Mouse (Mus musculus) gastrocnemius, postnatal 4 days (tissue): ENCODE results near the gene Cops2. TPM values are rescaled to one million over a fixed set of nuclear protein-coding genes. Genes with fewer than 3 reads are reported as not detected.

Experiments used
- DNase-seq, 2 experiments: peaks; one replicate each; pipeline ENCODE4 v3.0.0; 2021 to 2022; ENCODE audit warnings: low spot score in 2 of 2, mixed read lengths in 2 of 2
- long read RNA-seq, 2 experiments: library from polyadenylated mRNA; stranded (forward); transcript quantifications; one replicate each; pipeline ENCODE4 v2.0.0; 2021
- total RNA-seq, 2 experiments: library from RNA; stranded (reverse); gene quantifications; 2 replicates each; pipeline ENCODE4 v1.2.3; 2021

Gene Cops2
- total RNA-seq = 100 to 1,000 TPM; 109 to 117 TPM
- long read RNA-seq, experiment 1, transcript Cops2-201 (13 exons, 2,073 nt) = major isoform, 65 of 116 reads
- long read RNA-seq, experiment 1, transcript Cops2-203 (13 exons, 3,392 nt) = minor isoform, 39 of 116 reads
- long read RNA-seq, experiment 1, partial matches to known transcripts = 7 of 116 reads
- long read RNA-seq, experiment 1, other reads (novel, unspliced or antisense) = 5 of 116 reads
- long read RNA-seq, experiment 2, transcript Cops2-201 (13 exons, 2,073 nt) = major isoform, 65 of 117 reads
- long read RNA-seq, experiment 2, transcript Cops2-203 (13 exons, 3,392 nt) = minor isoform, 36 of 117 reads
- long read RNA-seq, experiment 2, partial matches to known transcripts = 4 of 117 reads
- long read RNA-seq, experiment 2, other reads (novel, unspliced or antisense) = 12 of 117 reads

DNA sequence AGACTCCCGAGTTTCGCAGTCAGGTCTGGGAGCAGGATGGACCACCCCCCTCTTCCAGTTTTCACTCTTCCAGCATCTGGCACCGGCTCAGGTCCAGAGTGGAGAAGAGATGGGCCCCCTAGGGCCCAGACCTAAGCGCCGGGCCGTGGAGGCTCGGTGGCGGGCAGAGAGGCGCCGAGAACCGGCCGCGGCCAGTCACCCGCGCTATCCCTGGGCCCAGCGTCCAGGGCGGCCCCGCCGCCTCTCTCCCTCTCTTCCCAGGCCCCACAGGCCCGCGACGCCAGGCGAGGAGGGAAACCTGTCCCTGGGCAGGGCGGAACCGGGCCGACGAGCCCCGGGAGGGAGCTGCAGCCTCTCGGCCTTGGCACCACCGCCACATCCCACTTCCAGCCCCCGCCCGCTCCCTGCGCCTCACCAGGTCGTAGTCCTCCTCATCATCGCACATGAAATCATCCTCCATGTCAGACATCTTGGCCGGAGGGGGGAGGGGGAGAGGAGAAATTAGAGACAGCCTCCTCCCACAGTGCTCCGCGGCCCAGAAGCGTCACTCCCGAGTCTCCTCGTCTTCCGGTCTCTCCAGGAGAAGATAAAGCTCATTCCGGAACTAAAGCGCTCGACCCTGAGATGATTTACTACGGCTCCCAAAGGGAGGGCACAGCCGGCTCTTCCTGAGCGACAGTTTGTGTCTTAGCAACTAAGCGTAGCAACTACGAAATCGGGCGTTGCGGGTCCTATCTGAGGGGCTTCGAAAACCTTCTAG, at the start of gene Cops2, which contains the start of gene Galk2:
Cops2 (minus strand) TSS at position 619 of the 760 bp plus-strand sequence.
Galk2 (plus strand) TSS at position 589 of the 760 bp plus-strand sequence.
- DNase-seq = peak; percentile 81 to 92

DNA sequence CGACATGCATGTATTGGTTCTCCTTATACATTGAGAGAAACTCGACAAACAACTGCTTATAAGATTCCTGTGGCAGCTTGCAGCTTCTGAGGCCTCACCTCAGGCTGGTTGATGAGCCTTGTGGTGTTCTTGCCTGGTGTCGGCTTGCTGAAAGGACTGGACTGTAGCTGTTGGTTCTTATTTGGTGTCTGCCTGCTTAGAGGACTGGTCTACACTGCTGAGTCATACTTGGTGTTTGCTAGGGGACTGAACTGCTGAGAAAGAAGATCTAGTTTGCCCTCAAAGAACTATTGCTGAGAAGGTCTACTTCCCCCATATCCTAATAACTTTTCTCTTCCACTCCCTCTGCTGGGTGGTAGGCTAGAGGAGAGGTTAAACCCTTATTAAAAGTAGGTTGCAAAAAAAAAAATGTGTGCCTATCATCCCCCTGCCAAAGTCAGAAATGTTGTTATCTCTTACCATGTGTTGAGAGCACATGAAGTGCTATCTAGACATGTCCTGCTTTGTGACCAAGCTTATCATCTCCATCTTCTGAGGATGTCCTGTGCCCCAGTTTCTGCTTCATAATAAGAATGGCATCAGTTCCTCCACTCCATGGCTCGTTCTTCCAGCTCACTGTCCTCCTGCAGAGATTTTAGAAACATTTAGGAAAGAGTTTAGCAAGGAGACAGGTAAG, 48.8 kb upstream of the Cops2 start:
- no peak for DNase-seq

DNA sequence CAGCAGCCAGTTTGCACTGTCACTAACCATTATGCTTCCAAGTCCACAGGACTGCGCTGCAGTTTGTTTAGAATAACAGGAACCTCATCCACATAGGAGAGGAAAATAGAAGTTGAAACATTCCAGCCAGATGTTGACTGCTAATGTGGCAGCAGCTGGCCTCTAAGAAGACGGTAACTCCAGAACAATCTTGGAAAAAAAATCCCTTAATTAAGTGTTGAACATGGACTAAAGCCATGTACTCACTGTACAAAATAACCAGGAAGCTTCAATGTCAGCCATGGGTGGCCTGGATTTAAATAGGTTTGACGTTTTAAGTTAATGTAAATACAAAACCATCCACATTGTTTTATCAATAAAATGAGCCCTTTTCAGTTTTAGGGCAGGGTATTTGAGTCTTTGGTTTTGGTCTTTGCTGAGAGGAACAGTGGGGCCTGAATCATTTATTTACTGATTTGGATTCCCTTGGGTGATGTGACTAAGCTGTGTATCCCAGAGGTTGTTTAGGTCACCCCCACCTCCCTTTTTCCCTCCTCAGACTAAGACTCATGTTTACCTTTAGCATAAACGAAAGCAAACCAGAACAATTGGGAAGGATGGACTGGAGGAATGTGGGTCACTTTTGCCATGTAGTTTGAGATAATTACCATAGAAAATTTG, 47.6 kb upstream of the Cops2 start:
- DNase-seq = no peak

- DNase-seq = no peak
Measured at GRCm38 (mm10) chr2:125901426-125901825, 42.5 kb upstream of the Cops2 start.

- no peak for DNase-seq
Measured at GRCm38 (mm10) chr2:125900797-125901410, 42.0 kb upstream of the Cops2 start.

DNA sequence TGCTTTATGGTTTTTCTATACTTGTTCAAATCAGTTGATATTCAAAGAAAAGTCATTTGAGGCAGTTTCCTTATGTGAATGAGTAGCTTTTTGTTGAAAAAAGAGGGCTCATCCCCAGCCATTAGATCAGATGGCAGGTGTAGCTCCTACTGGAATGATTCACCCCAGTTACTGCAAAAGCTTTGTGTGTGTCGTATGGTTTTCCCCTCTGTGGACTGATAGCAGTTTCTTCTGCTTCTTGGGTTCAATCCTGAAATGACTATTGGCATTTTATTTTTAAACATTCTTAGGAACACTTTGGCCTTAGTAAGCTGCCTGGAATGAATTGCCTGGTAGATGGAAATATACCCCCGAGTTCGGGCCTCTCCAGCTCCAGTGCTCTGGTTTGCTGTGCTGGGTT, 37.4 kb upstream of the Cops2 start:
- DNase-seq = no peak

DNA sequence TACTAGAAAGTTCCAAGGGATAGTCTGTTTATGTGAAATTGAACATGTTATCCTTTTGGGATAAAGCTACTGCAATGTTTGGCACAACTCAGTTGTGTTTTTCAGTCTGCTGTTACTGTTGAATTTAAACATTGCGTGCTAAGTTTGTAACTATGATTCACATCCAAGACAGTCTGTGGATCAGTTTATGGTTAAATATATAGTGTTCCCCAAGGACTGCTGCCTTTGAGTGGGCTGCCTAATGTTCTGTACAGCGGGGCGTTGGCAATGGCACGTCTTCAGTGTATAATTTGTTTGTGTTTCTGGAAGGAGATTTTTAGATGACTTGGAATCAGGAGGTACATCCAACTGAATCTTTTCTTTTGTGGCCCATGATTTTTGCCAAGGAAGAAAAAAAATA, 36.2 kb upstream of the Cops2 start:
- no peak for DNase-seq

DNA sequence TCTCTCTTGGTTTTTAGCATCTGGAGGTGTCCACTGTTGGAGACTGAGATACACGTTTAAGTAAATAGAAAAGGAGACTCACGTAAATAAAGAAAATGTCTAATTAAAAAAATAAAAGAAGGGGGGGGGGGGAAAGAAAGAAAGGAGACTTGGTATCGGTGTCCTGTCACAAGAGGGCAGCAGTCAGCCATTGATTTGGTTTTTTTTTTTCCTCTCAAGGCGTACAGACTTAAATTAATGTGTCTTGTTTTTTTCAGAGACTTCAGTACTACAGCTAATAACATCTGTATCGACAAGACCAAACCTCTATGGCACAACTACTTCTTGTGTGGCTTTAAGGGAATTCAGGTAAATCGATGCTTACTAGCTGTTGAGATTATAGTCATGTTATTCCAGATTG, 34.2 kb upstream of the Cops2 start:
- peak in 1 of 2 experiments; percentile 28 for DNase-seq

GRCm38 (mm10) chr2:125885891-125886576, 27.1 kb upstream of the Cops2 start:
- DNase-seq = no peak

- DNase-seq = no peak
Measured at GRCm38 (mm10) chr2:125870159-125870558, 11.2 kb upstream of the Cops2 start.

GRCm38 (mm10) chr2:125868301-125868700, 9.4 kb upstream of the Cops2 start:
- no peak for DNase-seq

GRCm38 (mm10) chr2:125866058-125866740, 7.3 kb upstream of the Cops2 start:
- DNase-seq = peak; percentile 23 to 63

DNA sequence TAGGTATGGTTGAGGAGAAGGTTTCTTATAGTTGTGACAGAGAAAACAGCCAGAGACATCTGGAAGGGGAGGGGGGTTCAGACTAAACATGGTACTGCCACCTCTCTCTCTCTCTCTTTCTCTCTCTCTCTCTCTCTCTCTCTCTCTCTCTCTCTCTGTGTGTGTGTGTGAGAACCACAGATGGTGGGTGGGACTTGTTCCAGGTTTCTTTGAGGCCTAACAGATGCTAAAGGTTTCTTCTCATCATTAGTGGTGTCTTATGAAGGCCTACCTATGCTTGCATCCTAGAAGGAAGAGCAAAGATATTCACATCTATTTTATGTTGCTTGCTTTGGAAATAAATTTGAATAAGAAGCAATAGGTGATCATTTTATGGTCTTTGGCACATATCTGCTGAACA, 6.6 kb upstream of the Cops2 start:
- no peak for DNase-seq

- no peak for DNase-seq
Measured at GRCm38 (mm10) chr2:125864551-125864950, 5.6 kb upstream of the Cops2 start.

- no peak for DNase-seq
Measured at GRCm38 (mm10) chr2:125863799-125864198, 4.9 kb upstream of the Cops2 start.

DNA sequence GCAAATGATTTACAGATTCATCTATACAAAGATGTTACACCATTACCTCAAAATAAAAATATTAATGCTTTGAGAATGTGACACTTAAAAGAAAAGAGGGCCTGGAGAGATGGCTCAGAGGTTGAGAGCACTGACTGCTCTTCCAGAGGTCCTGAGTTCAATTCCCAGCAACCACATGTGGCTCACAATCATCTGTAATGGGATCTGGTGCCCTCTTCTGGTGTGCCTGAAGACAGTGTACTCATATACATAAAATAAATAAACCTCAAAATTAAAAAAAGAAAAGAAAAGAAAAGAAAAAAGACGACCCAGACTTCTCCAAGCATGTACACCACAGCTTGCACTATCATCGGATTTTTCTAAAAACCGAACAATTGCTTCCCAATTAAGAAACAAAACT, 1.2 kb downstream of the Cops2 start:
- DNase-seq = no peak

DNA sequence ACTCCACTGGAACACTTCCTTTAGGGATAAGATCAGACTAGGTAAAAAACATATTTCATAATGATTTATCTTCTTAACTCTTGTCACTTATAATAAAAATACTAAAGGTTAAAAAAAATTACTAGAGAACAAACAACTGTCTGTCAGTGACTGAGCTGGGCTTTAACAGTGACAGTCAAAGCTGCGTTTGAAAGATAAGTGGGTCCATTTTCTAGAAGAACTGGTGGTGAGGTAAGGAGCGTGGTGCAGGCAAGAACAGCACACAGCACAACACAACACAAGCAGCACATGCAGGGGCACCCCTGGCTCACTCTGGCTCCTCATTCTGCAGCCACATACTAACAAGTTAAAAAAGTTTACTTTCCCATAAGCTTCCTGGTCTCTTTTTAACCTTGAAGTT, 7.7 kb downstream of the Cops2 start:
- DNase-seq = no peak

- no peak for DNase-seq
Measured at GRCm38 (mm10) chr2:125838708-125839284, 20.1 kb downstream of the Cops2 start.

DNA sequence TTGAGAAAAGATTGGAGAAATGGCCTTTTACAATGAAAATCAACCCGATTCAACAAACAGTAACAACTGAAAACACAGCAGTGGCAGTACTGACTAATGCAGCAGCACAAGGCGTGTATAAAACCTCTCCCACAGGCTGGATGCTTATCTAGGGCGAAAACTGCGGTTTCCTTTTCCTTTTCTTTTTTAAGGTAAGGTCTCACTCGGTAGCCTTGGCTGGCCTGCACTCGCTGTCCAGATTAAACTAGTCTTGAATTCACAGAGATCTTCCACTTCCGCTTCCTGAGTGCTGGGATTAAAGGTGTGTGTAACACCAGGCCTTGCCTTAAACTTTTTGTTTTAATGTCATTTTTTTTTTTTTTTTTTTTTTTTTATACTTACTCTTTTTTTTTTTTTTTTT, 20.8 kb downstream of the Cops2 start:
- DNase-seq = no peak
